Mouse (Mus musculus) lung, embryonic 16.5 days (tissue): ENCODE data around the gene Nudt16l1. TPM values are rescaled to one million over a fixed set of nuclear protein-coding genes. Genes with fewer than 3 reads are reported as not detected.

Source experiments
- ATAC-seq: fragments of 200-750 bp; cut with Nextera tagmentation; 2 replicates; pipeline ENCODE4 v1.8.0; 2017; ENCODE audit warnings: low read depth, mild to moderate bottlenecking, moderate library complexity
- H3K27ac ChIP-seq: fragments of 300-500 bp; sonication (generic); 2 replicates; pipeline ENCODE4 v1.5.1; 2014; ENCODE audit warnings: mild to moderate bottlenecking, control low read depth, low read length
- H3K27me3 ChIP-seq: fragments of 300-500 bp; sonication (generic); 2 replicates; pipeline ENCODE4 v1.6.1; 2014; ENCODE audit warnings: low read depth, low read length, mixed read lengths; ENCODE audit not compliant: control insufficient read depth, insufficient read depth
- H3K36me3 ChIP-seq: fragments of 300-500 bp; sonication (generic); 2 replicates; pipeline ENCODE4 v1.6.1; 2014; ENCODE audit warnings: low read length; ENCODE audit not compliant: control insufficient read depth, insufficient read depth
- H3K4me1 ChIP-seq: fragments of 300-500 bp; sonication (generic); replicated peaks from 2 replicates; pipeline ENCODE4 v1.6.1; 2014; ENCODE audit warnings: low read length, mixed read lengths; ENCODE audit not compliant: control insufficient read depth, insufficient read depth
- H3K4me2 ChIP-seq: fragments of 300-500 bp; sonication (generic); 2 replicates; pipeline ENCODE4 v1.6.1; 2014; ENCODE audit warnings: low read depth, low read length, control low read depth
- H3K4me3 ChIP-seq: fragments of 300-500 bp; sonication (generic); 2 replicates; pipeline ENCODE4 v1.5.1; 2014; ENCODE audit warnings: mild to moderate bottlenecking, low read length, control low read depth
- H3K9ac ChIP-seq: fragments of 300-500 bp; sonication (generic); 2 replicates; pipeline ENCODE4 v1.6.1; 2014; ENCODE audit warnings: low read length, control low read depth
- H3K9me3 ChIP-seq: fragments of 300-500 bp; sonication (generic); 2 replicates; pipeline ENCODE4 v1.6.1; 2016; ENCODE audit warnings: low read length; ENCODE audit not compliant: control insufficient read depth
- WGBS: fragments of 180-500 bp; shearing (Covaris S2); extraction: QIAGEN DNeasy Blood & Tissue Kit; methylation state at CpG from one replicate; pipeline ENCODE4 v1.1.7; 2014; 5-methylcytosine and 5-hydroxymethylcytosine counted together
- polyA plus RNA-seq: library from polyadenylated mRNA; unstranded; fragments of >200 nt; fragmentation: Nextera tagmentation; extraction: Ambion mirVana; gene quantifications from 2 replicates; pipeline ENCODE4 v1.2.1, GENCODE M21; 2015

Gene Nudt16l1
- polyA plus RNA-seq, 1 experiment from 2014 or later = 144 TPM

- Histone ChIP-seq H3K4me2 (no peak overlapping the region), H3K27ac (no peak overlapping the region)
Observed at GRCm38 (mm10) chr16:4978275-4979051, 39.9 kb downstream of the Nudt16l1 start.

GRCm38 (mm10) chr16:4979755-4980380 lies 41.3 kb downstream of the Nudt16l1 start:
- Histone ChIP-seq H3K9ac (no peak overlapping the region), H3K27ac (no peak overlapping the region), H3K4me1 (peaks cover 8% of the 10 kb centered on the region), H3K9me3 (no peaks in the 10 kb centered on the region), H3K4me3 (no peak overlapping the region), H3K27me3 (no peaks in the 10 kb centered on the region), H3K4me2 (no peak overlapping the region), H3K36me3 (no peaks in the 10 kb centered on the region)
- ATAC-seq = 0 out of 2 replicates have a peak, but pooled peaks have one; percentile 69
- 70% methylated on average over 4 of the region's 4 CpGs for WGBS

More at GRCm38 (mm10) chr16:4978275-4979051, 39.9 kb downstream of the Nudt16l1 start:
- Histone ChIP-seq H3K9ac (no peak overlapping the region), H3K36me3 (no peaks in the 10 kb centered on the region), H3K9me3 (no peaks in the 10 kb centered on the region), H3K27me3 (no peaks in the 10 kb centered on the region), H3K4me1 (peaks cover 8% of the 10 kb centered on the region), H3K4me3 (no peak overlapping the region)
- WGBS = 41% methylated on average over 5 of the region's 5 CpGs
- ATAC-seq = peak; percentile 79

- Histone ChIP-seq H3K4me2 (no peak overlapping the region), H3K36me3 (no peaks in the 10 kb centered on the region), H3K9ac (no peak overlapping the region), H3K27me3 (no peaks in the 10 kb centered on the region), H3K4me3 (no peak overlapping the region), H3K27ac (no peak overlapping the region), H3K9me3 (no peaks in the 10 kb centered on the region), H3K4me1 (no peaks in the 10 kb centered on the region)
- WGBS = 86% methylated on average over 12 of the region's 12 CpGs
- no peak for ATAC-seq
Observed at GRCm38 (mm10) chr16:4984717-4985116, 46.2 kb downstream of the Nudt16l1 start.

Other genes starting within 250 kb of the Nudt16l1 start
- 60.6 and 62.5 TPM in 2 replicates for gene Nmral1, start 219.4 kb upstream of the Nudt16l1 start, polyA plus RNA-seq
- gene Hmox2, start 212.4 kb upstream of the Nudt16l1 start, polyA plus RNA-seq = 110 and 114 TPM in 2 replicates
- 90.4 and 93.4 TPM in 2 replicates for gene Cdip1, start 148.5 kb upstream of the Nudt16l1 start, polyA plus RNA-seq
- 0.62 and 1.4 TPM in 2 replicates for gene 4930562C15Rik, start 103.3 kb upstream of the Nudt16l1 start, polyA plus RNA-seq
- gene Ubald1, start 58.4 kb upstream of the Nudt16l1 start, polyA plus RNA-seq = 38.2 and 43.1 TPM in 2 replicates
- 97.9 and 99.3 TPM in 2 replicates for gene Mgrn1, start 52.5 kb upstream of the Nudt16l1 start, polyA plus RNA-seq
- 55.3 and 55.4 TPM in 2 replicates for gene Anks3, start 25.4 kb downstream of the Nudt16l1 start, polyA plus RNA-seq
- gene Sept12, start 59.1 kb downstream of the Nudt16l1 start, polyA plus RNA-seq = 0.21 TPM in 1 of 2 replicates, not detected in the other
- gene Smim22, start 68.5 kb downstream of the Nudt16l1 start, polyA plus RNA-seq = 45.1 and 46.8 TPM in 2 replicates
- gene Rogdi, start 74.8 kb downstream of the Nudt16l1 start, polyA plus RNA-seq = 58.8 and 62.4 TPM in 2 replicates
- 145 and 150 TPM in 2 replicates for gene Glyr1, start 111.1 kb downstream of the Nudt16l1 start, polyA plus RNA-seq
- 15.5 and 17.9 TPM in 2 replicates for gene Ubn1, start 111.3 kb downstream of the Nudt16l1 start, polyA plus RNA-seq
- 8.7 and 9.3 TPM in 2 replicates for gene Ppl, start 193.7 kb downstream of the Nudt16l1 start, polyA plus RNA-seq
- 0.65 and 0.78 TPM in 2 replicates for gene Sec14l5, start 208.3 kb downstream of the Nudt16l1 start, polyA plus RNA-seq